Mouse (Mus musculus) liver, postnatal 0 days (tissue): ENCODE measurements at regions not wholly inside any gene's neighbourhood (a gene's known extent, or its start where the extent isn't known, plus 50 kb on each side); places are given as distances from the start of the nearest gene placed in this dataset.

Experiments
- ATAC-seq: fragments of 200-750 bp; cut with Nextera tagmentation; 2 replicates; pipeline ENCODE4 v1.8.0; 2017; ENCODE audit warnings: mild to moderate bottlenecking, moderate library complexity
- DNase-seq: peaks from one replicate; pipeline ENCODE4 v3.0.0-alpha.2; 2016
- H3K27ac ChIP-seq: fragments of 300-500 bp; sonication (generic); 2 replicates; pipeline ENCODE4 v1.5.1; 2014; ENCODE audit warnings: antibody characterized with exemption, moderate library complexity, mild to moderate bottlenecking, low read depth
- H3K27me3 ChIP-seq: fragments of 300-500 bp; sonication (generic); 2 replicates; pipeline ENCODE4 v1.6.1; 2014; ENCODE audit warnings: low read length, control low read depth, mixed read lengths; ENCODE audit not compliant: insufficient read depth
- H3K36me3 ChIP-seq: fragments of 300-500 bp; sonication (generic); replicated peaks from 2 replicates; pipeline ENCODE4 v1.6.1; 2014; ENCODE audit warnings: mild to moderate bottlenecking, control low read depth, low read length, moderate library complexity, mixed read lengths; ENCODE audit not compliant: insufficient read depth
- H3K4me1 ChIP-seq: fragments of 300-500 bp; sonication (generic); 2 replicates; pipeline ENCODE4 v1.6.1; 2014; ENCODE audit warnings: antibody characterized with exemption, mild to moderate bottlenecking, control low read depth; ENCODE audit not compliant: insufficient read depth
- H3K4me2 ChIP-seq: fragments of 300-500 bp; sonication (generic); 2 replicates; pipeline ENCODE4 v1.6.1; 2014; ENCODE audit warnings: low read depth, mild to moderate bottlenecking, low read length, moderate library complexity, mixed read lengths
- H3K4me3 ChIP-seq: fragments of 300-500 bp; sonication (generic); 2 replicates; pipeline ENCODE4 v1.5.1; 2014; ENCODE audit warnings: low read depth, low read length
- H3K9ac ChIP-seq: fragments of 300-500 bp; sonication (generic); replicated peaks from 2 replicates; pipeline ENCODE4 v1.6.1; 2014; ENCODE audit warnings: mild to moderate bottlenecking, moderate library complexity
- H3K9me3 ChIP-seq: fragments of 300-500 bp; sonication (generic); 2 replicates; pipeline ENCODE4 v1.6.1; 2016; ENCODE audit warnings: mild to moderate bottlenecking, control low read depth, low read length, mixed read lengths
- CTCF ChIP-seq: sonication (generic); IDR thresholded peaks from 2 replicates; pipeline ENCODE4 v1.5.1; 2016; ENCODE audit warnings: antibody characterized with exemption, low read depth
- EP300 ChIP-seq: IDR thresholded peaks from 2 replicates; pipeline ENCODE4 v1.6.1; 2016; ENCODE audit warnings: antibody characterized with exemption, low read depth, mild to moderate bottlenecking
- WGBS: fragments of 180-500 bp; shearing (Covaris S2); extraction: QIAGEN DNeasy Blood & Tissue Kit; methylation state at CpG from one replicate; pipeline ENCODE4 v1.1.7; 2014; ENCODE audit not compliant: insufficient replicate concordance; 5-methylcytosine and 5-hydroxymethylcytosine counted together

DNA sequence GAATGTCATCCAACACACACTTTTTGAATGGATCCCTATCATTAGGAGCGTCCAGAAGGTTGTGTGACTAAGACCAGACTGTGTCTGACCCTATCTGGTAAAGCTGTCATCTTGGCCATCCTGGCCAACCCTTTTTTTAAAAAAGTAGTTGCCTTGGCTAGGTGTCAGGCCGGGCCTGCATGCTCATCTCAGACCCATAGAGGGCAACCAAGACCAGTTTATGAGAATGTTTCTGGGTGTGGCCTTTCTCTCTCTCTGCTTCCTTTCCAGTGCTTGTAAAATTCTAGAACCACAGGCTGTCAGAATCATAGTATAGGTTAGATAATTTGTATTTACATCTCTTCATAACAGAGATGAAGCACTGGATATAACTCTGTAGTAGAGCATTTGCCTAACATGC, 62.8 kb upstream of the Las1l start:
- Histone ChIP-seq H3K27me3 (no peaks in the 10 kb centered on the region), H3K9me3 (no peaks in the 10 kb centered on the region), H3K27ac (no peak overlapping the region), H3K4me2 (no peak overlapping the region), H3K9ac (no peak overlapping the region), H3K4me3 (no peak overlapping the region), H3K36me3 (no peaks in the 10 kb centered on the region), H3K4me1 (no peaks in the 10 kb centered on the region)
- TF ChIP-seq CTCF, result peak; percentile 62
- no peak for TF ChIP-seq EP300
- ATAC-seq, result no peak
- DNase-seq, result peak; percentile 43
- 14% methylated on average over 2 of the region's 2 CpGs for WGBS

DNA sequence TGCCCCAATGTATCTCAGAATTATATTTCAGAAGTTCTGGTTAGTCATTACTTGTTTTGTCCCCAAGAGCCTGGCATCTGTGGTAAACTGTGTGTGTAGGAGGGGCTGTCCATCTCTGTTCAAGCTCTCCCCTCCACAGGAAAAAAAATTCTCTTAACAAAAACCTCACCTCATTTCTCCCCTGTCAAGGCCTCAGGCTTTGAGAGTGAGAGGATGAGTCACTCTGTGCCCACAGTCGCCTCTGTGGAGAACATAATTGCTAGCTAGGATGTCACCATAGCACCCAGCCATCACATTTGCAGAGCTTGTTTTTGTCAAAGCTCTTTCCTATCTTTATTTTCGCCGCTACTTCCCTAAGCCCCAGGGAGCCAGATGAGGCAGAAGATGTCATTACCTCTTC, 63.6 kb upstream of the Las1l start:
- ATAC-seq (no peak), DNase-seq (no peak)
- no peak for TF ChIP-seq EP300
- no peak for TF ChIP-seq CTCF
- no peaks in the 10 kb centered on the region for H3K4me1 ChIP-seq
- no peaks in the 10 kb centered on the region for H3K36me3 ChIP-seq
- H3K27ac ChIP-seq, result no peak overlapping the region
- H3K9me3 ChIP-seq, result no peaks in the 10 kb centered on the region
- no peak overlapping the region for H3K4me3 ChIP-seq
- no peaks in the 10 kb centered on the region for H3K27me3 ChIP-seq
- no peak overlapping the region for H3K4me2 ChIP-seq
- WGBS, result 62% methylated on average over 3 of the region's 3 CpGs
- no peak overlapping the region for H3K9ac ChIP-seq

- H3K27me3 ChIP-seq, result no peaks in the 10 kb centered on the region; the same call in 1 of the 2 replicates
- H3K27ac ChIP-seq, result 0 out of 2 replicates have a peak overlapping the region, but pooled peaks have one; percentile 20
- ATAC-seq, result peak; percentile 40
- TF ChIP-seq CTCF (no peak), EP300 (no peak)
- H3K4me3 ChIP-seq, result no peak overlapping the region
- H3K9ac ChIP-seq, result no peak overlapping the region
- no peak overlapping the region for H3K4me2 ChIP-seq
- H3K9me3 ChIP-seq, result no peaks in the 10 kb centered on the region
- WGBS, result 64% methylated on average over 3 of the region's 3 CpGs
- H3K36me3 ChIP-seq, result no peaks in the 10 kb centered on the region
- DNase-seq, result no peak
- no peaks in the 10 kb centered on the region for H3K4me1 ChIP-seq
Measured at GRCm38 (mm10) chrX:96025374-96025773, 68.6 kb upstream of the Las1l start.

- peak; percentile 10 for DNase-seq
- Histone ChIP-seq H3K27ac (0 out of 2 replicates have a peak overlapping the region, but pooled peaks have one; percentile 22), H3K36me3 (no peaks in the 10 kb centered on the region), H3K4me2 (no peak overlapping the region), H3K27me3 (no peaks in the 10 kb centered on the region; the same call in 1 of the 2 replicates), H3K4me3 (no peak overlapping the region), H3K9me3 (no peaks in the 10 kb centered on the region), H3K4me1 (no peaks in the 10 kb centered on the region), H3K9ac (no peak overlapping the region)
- 41% methylated on average over 5 of the region's 5 CpGs for WGBS
- ATAC-seq, result peak; percentile 68
- TF ChIP-seq CTCF (no peak), EP300 (no peak)
Measured at GRCm38 (mm10) chrX:96025876-96026275, 69.1 kb upstream of the Las1l start.

GRCm38 (mm10) chrX:96031591-96031990, 64.3 kb upstream of the Msn start:
- DNase-seq, result no peak

GRCm38 (mm10) chrX:96035307-96035706, 60.5 kb upstream of the Msn start:
- no peak overlapping the region for H3K27ac ChIP-seq
- no peak overlapping the region for H3K9ac ChIP-seq
- no peaks in the 10 kb centered on the region for H3K27me3 ChIP-seq
- H3K4me1 ChIP-seq, result no peaks in the 10 kb centered on the region
- DNase-seq (no peak), ATAC-seq (no peak)
- H3K9me3 ChIP-seq, result no peaks in the 10 kb centered on the region
- no peak overlapping the region for H3K4me3 ChIP-seq
- no peak overlapping the region for H3K4me2 ChIP-seq
- TF ChIP-seq EP300 (no peak), CTCF (no peak)
- no peaks in the 10 kb centered on the region for H3K36me3 ChIP-seq

More at GRCm38 (mm10) chrX:96031591-96031990, 64.3 kb upstream of the Msn start:
- Histone ChIP-seq H3K4me3 (no peak overlapping the region), H3K9me3 (no peaks in the 10 kb centered on the region), H3K27ac (no peak overlapping the region), H3K9ac (no peak overlapping the region), H3K36me3 (no peaks in the 10 kb centered on the region), H3K4me1 (no peaks in the 10 kb centered on the region), H3K27me3 (no peaks in the 10 kb centered on the region; the same call in 1 of the 2 replicates), H3K4me2 (no peak overlapping the region)
- no peak for ATAC-seq
- WGBS, result 68% methylated on average over 5 of the region's 5 CpGs
- TF ChIP-seq CTCF (no peak), EP300 (no peak)

- no peaks in the 10 kb centered on the region for H3K4me1 ChIP-seq
- 45% methylated on average over 3 of the region's 3 CpGs for WGBS
- H3K9ac ChIP-seq, result no peak overlapping the region
- no peak for ATAC-seq
- no peak overlapping the region for H3K27ac ChIP-seq
- DNase-seq, result no peak
- no peaks in the 10 kb centered on the region for H3K36me3 ChIP-seq
- H3K4me2 ChIP-seq, result no peak overlapping the region
- no peak overlapping the region for H3K4me3 ChIP-seq
- H3K9me3 ChIP-seq, result no peaks in the 10 kb centered on the region
- TF ChIP-seq CTCF, result no peak
- TF ChIP-seq EP300, result no peak
- no peaks in the 10 kb centered on the region for H3K27me3 ChIP-seq
Measured at GRCm38 (mm10) chrX:96042193-96042592, 53.6 kb upstream of the Msn start.
